Comparison of ENCODE assay signal across 10 mouse cellular contexts in the genomic region with DNA sequence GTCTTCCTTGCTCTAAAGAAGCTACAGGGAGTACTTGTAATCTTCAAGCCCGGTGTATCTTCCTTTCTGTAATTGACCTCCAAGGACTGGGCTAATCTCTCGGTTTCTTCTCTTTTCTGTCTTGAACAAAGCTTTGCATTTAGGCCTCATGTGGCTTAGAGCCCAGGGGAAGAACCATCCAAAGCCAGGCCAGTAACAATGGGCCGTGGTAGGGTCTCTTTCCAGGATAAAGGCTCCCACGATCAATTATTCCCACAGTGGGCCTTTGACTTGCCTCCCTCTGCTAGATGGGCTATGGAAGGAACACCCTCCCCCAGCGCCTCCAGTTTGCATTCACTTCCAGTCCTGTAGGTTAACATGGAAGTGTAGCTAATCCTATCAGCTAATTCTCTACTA.
A peak's percentile ranks its signal among the peaks of the same experiment; 100 is the strongest.
DNase-seq lines count a peak whose midpoint lies in the region; ATAC-seq and TF ChIP-seq lines count a peak whose summit lies in the region.
"Had no signal": no experiment of that assay in that cellular context is flagged by ENCODE, and none has a peak within 500 bp of the region (broad histone marks: within the 10 kb centered on the region; RNA-seq: fewer than 3 reads in every experiment).

No protein-coding gene starts in this region.

- no peak for TF ChIP-seq CTCF in intestine, postnatal 0 days (IDR thresholded peaks at IDR 0.05; ENCODE audit: low read depth)
- TF ChIP-seq CTCF in liver, postnatal 0 days (IDR thresholded peaks at IDR 0.05; ENCODE audit: low read depth): no peak

- no peak overlapping the region for H3K9ac ChIP-seq in intestine, embryonic 14.5 days (ENCODE audit: low read length)
- no peak overlapping the region for H3K9ac ChIP-seq in intestine, postnatal 0 days (ENCODE audit: low read depth, low read length)
- H3K9ac ChIP-seq in embryonic facial prominence, embryonic 12.5 days: no peak overlapping the region
- no peak overlapping the region for H3K9ac ChIP-seq in liver, postnatal 0 days (replicated peaks)

- no peak for ATAC-seq in intestine, embryonic 14.5 days (replicated peaks; ENCODE audit: low FRiP score, low TSS enrichment, low read depth)
- ATAC-seq in intestine, postnatal 0 days: no peak
- ATAC-seq in embryonic facial prominence, embryonic 12.5 days (ENCODE audit: insufficient number of reproducible peaks, insufficient read depth, low FRiP score, low TSS enrichment): no peak
- no peak for ATAC-seq in liver, postnatal 0 days

- H3K4me2 ChIP-seq in intestine, embryonic 14.5 days (ENCODE audit: low read length): no peak overlapping the region
- H3K4me2 ChIP-seq in intestine, postnatal 0 days (replicated peaks; ENCODE audit: low read depth): no peak overlapping the region
- no peak overlapping the region for H3K4me2 ChIP-seq in embryonic facial prominence, embryonic 12.5 days (replicated peaks)
- H3K4me2 ChIP-seq in liver, postnatal 0 days (ENCODE audit: low read depth, low read length): no peak overlapping the region

- no peak for TF ChIP-seq EP300 in liver, postnatal 0 days (IDR thresholded peaks at IDR 0.05; ENCODE audit: low read depth)

- H3K27ac ChIP-seq in intestine, embryonic 14.5 days (ENCODE audit: low read depth): peak overlapping the region; percentile 85
- no peak overlapping the region; the same call in 1 of the 2 replicates for H3K27ac ChIP-seq in intestine, postnatal 0 days (ENCODE audit: low read depth, low read length)
- H3K27ac ChIP-seq in embryonic facial prominence, embryonic 12.5 days: peak overlapping the region; percentile 47
- peak overlapping the region; percentile 11; the same call in 1 of the 2 replicates for H3K27ac ChIP-seq in liver, postnatal 0 days (ENCODE audit: low read depth)

- no peaks in the 10 kb centered on the region for H3K27me3 ChIP-seq in intestine, embryonic 14.5 days (replicated peaks; ENCODE audit: control insufficient read depth, insufficient read depth, low read length)
- no peaks in the 10 kb centered on the region for H3K27me3 ChIP-seq in intestine, postnatal 0 days (replicated peaks; ENCODE audit: control insufficient read depth, insufficient read depth, low read length)
- no peaks in the 10 kb centered on the region for H3K27me3 ChIP-seq in embryonic facial prominence, embryonic 12.5 days
- no peaks in the 10 kb centered on the region for H3K27me3 ChIP-seq in liver, postnatal 0 days (ENCODE audit: insufficient read depth, low read length)
- H3K27me3 ChIP-seq: megakaryocyte, embryonic 14.5 days had no signal

- DNase-seq in intestine, embryonic 14.5 days (ENCODE audit: low spot score): no peak
- DNase-seq in ZHBTc4 (ENCODE audit: low read depth, low spot score): peak; percentile 23
- no peak for DNase-seq in liver, postnatal 0 days
- DNase-seq in layer of hippocampus, postnatal 25 days (ENCODE audit: extremely low spot score in 1 of 2, low spot score in 1 of 2): no peak
- DNase-seq in testis, postnatal 10 days (ENCODE audit: low spot score): no peak
- DNase-seq in cerebellum, postnatal 14 days: no peak
- DNase-seq: adrenal gland, adult 2 months had no signal

- H3K36me3 ChIP-seq in intestine, embryonic 14.5 days (ENCODE audit: control insufficient read depth, insufficient read depth, low read length): no peaks in the 10 kb centered on the region
- no peaks in the 10 kb centered on the region for H3K36me3 ChIP-seq in intestine, postnatal 0 days (ENCODE audit: control insufficient read depth, insufficient read depth)
- no peaks in the 10 kb centered on the region for H3K36me3 ChIP-seq in embryonic facial prominence, embryonic 12.5 days
- H3K36me3 ChIP-seq in liver, postnatal 0 days (replicated peaks; ENCODE audit: insufficient read depth, low read length): no peaks in the 10 kb centered on the region; the same call in 1 of the 2 replicates

- no peaks in the 10 kb centered on the region for H3K9me3 ChIP-seq in intestine, embryonic 14.5 days (ENCODE audit: control insufficient read depth, low read length)
- no peaks in the 10 kb centered on the region for H3K9me3 ChIP-seq in intestine, postnatal 0 days (ENCODE audit: control insufficient read depth)
- H3K9me3 ChIP-seq in embryonic facial prominence, embryonic 12.5 days: no peaks in the 10 kb centered on the region
- H3K9me3 ChIP-seq in liver, postnatal 0 days (ENCODE audit: low read length): no peaks in the 10 kb centered on the region
- H3K9me3 ChIP-seq: megakaryocyte, embryonic 14.5 days had no signal

- H3K4me1 ChIP-seq in intestine, embryonic 14.5 days (replicated peaks; ENCODE audit: control insufficient read depth, insufficient read depth, low read length): peaks cover 22% of the 10 kb centered on the region
- peaks cover 4% of the 10 kb centered on the region; the same call in 1 of the 2 replicates for H3K4me1 ChIP-seq in intestine, postnatal 0 days (replicated peaks; ENCODE audit: control insufficient read depth, insufficient read depth, low read length)
- H3K4me1 ChIP-seq in embryonic facial prominence, embryonic 12.5 days: peaks cover 27% of the 10 kb centered on the region
- H3K4me1 ChIP-seq in liver, postnatal 0 days (ENCODE audit: insufficient read depth): peaks cover 18% of the 10 kb centered on the region
- H3K4me1 ChIP-seq: megakaryocyte, embryonic 14.5 days had no signal

- H3K4me3 ChIP-seq in intestine, embryonic 14.5 days (ENCODE audit: low read depth, low read length): no peak overlapping the region
- no peak overlapping the region for H3K4me3 ChIP-seq in intestine, postnatal 0 days (ENCODE audit: low read depth, low read length)
- no peak overlapping the region for H3K4me3 ChIP-seq in embryonic facial prominence, embryonic 12.5 days
- H3K4me3 ChIP-seq in liver, postnatal 0 days (ENCODE audit: low read depth, low read length): no peak overlapping the region
- H3K4me3 ChIP-seq: megakaryocyte, embryonic 14.5 days had no signal

- 66% methylated on average over 5 of the region's 5 CpGs for WGBS in intestine, embryonic 14.5 days
- whole genome bisulfite sequencing in intestine, postnatal 0 days: 68% methylated on average over 5 of the region's 5 CpGs
- WGBS in embryonic facial prominence, embryonic 12.5 days: 33% methylated on average over 5 of the region's 5 CpGs
- WGBS in liver, postnatal 0 days (ENCODE audit: insufficient replicate concordance): 58% methylated on average over 5 of the region's 5 CpGs
